Mouse (Mus musculus) olfactory bulb, adult 2 months (tissue): ENCODE measurements around the gene Col6a4.

Experiments
- CTCF ChIP-seq: fragments of 200-500 bp; IDR thresholded peaks from 2 replicates; pipeline ENCODE4 v1.5.1; 2012; ENCODE audit warnings: low read depth, mild to moderate bottlenecking, low read length, moderate library complexity; ENCODE audit not compliant: insufficient read depth
- POLR2A ChIP-seq: fragments of 200-500 bp; IDR thresholded peaks from 2 replicates; pipeline ENCODE4 v1.6.1; 2012; ENCODE audit warnings: mild to moderate bottlenecking, low read depth, low read length, moderate library complexity; ENCODE audit not compliant: insufficient read depth

- TF ChIP-seq CTCF (no peak), POLR2A (no peak)
These were observed 2.9 kb upstream of the Col6a4 start for GRCm38 (mm10) chr9:106099379-106100021.
